Mouse (Mus musculus) G1E (cell line): ENCODE data around the gene Plin5.

Experiments used
- CTCF ChIP-seq: IDR thresholded peaks from 2 replicates; pipeline ENCODE4 v1.5.1; 2012; ENCODE audit warnings: low read depth, low read length, inconsistent platforms, mixed read lengths
- GATA1 ChIP-seq: IDR thresholded peaks from 2 replicates; pipeline ENCODE4 v1.6.1; 2012; ENCODE audit warnings: borderline replicate concordance, low read length, inconsistent platforms, mixed read lengths
- TAL1 ChIP-seq: conservative IDR thresholded peaks from 2 replicates; pipeline ENCODE4 v1.6.1; 2012; ENCODE audit warnings: low read depth, low read length, inconsistent platforms, mixed read lengths

GRCm38 (mm10) chr17:56141702-56142605 is 24.6 kb upstream of the Plin5 start:
- TF ChIP-seq CTCF (no peak), GATA1 (no peak), TAL1 (no peak)
